Mouse (Mus musculus) gastrocnemius, postnatal 4 days (tissue): ENCODE measurements around the gene Serinc2. TPM values are rescaled to one million over a fixed set of nuclear protein-coding genes. Genes with fewer than 3 reads are reported as not detected.

ENCODE experiments used
- DNase-seq, 2 experiments: peaks; one replicate each; pipeline ENCODE4 v3.0.0; 2021 to 2022; ENCODE audit warnings: low spot score in 2 of 2, mixed read lengths in 2 of 2
- total RNA-seq, 2 experiments: library from RNA; stranded (reverse); gene quantifications; 2 replicates each; pipeline ENCODE4 v1.2.3; 2021

Gene Serinc2
- total RNA-seq, 2 experiments from 2014 or later, result 43.2 to 53.4 TPM

DNA sequence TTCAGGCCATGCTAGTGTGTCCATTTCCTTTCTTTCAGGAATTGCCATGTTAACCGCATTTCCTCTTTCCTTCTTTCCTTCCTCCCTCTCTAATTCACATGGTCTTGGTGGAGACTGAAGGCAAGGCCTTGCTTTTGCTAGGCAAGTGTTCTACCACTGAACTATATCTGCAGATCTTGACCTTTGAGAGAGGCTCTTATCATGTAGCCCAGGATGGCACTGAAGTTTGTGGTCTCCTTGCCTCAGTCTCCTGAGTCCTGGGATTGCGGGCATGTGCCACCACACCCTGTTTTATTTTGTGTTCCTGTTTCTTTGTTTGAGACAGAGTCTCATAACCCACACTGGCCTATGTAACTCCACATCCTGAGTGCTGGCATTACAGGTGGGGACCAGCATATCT is 67.1 kb downstream of the Serinc2 start:
- DNase-seq, result no peak

Other genes with a start within 250 kb of the Serinc2 start
- 100 to 1,000 TPM; 125 to 153 TPM for gene Col16a1, start 231.4 kb downstream of the Serinc2 start, total RNA-seq
- 10 to 100 TPM; 35.4 to 37.7 TPM for gene Pef1, start 176.6 kb downstream of the Serinc2 start, total RNA-seq
- gene Hcrtr1, start 139.8 kb downstream of the Serinc2 start, total RNA-seq, result not detected
- gene Tinagl1, start 104.1 kb downstream of the Serinc2 start, total RNA-seq, result 10 to 100 TPM; 35.7 to 39.9 TPM
- not detected for gene Gm853, start 56.8 kb downstream of the Serinc2 start, total RNA-seq
- 100 to 1,000 TPM; 453 to 501 TPM for gene Fabp3, start 29.4 kb upstream of the Serinc2 start, total RNA-seq
- gene Gm10570, start 29.5 kb upstream of the Serinc2 start, total RNA-seq, result under 1 TPM; 0.60 to 0.81 TPM
- 10 to 100 TPM; 42.3 to 42.6 TPM for gene Zcchc17, start 80.7 kb upstream of the Serinc2 start, total RNA-seq
- gene Snrnp40, start 80.9 kb upstream of the Serinc2 start, total RNA-seq, result 10 to 100 TPM; 38.5 to 41.3 TPM